Mouse (Mus musculus) CH12F3 (cell line): Measurements from ENCODE around the gene Supt5.

Experiments used
- in situ Hi-C: fragments of 300-500 bp; cut with MboI; formaldehyde crosslinking; loops from 2 replicates; pipeline ENCODE4 v1.14.3; 2020; ENCODE audit warnings: low sequenced_read_pairs

The Supt5 gene

DNA sequence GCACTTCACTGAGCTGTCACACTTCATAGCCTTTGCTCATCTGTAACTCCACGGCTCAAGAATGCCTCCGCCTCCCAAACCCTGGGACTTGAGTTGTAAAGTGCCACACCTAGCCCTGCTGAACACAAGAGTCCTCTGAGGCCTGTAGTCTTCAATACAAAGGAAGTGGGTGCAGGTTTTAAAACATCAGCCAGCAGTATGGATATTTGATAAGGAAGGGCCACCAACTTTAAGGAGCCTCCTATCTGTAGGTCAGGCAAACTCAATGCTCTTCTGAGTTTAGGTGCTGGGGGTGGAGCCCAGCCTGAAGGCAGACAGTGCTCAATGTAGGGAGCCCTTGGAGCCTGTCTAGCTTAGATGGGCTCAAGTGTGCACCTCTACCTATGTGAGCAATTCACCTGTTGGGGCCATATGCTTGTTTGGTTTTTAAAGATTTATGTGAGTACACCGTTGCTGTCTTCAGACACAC is 15.6 kb upstream of the Supt5 start:
- in situ Hi-C loops = no loop called here

DNA sequence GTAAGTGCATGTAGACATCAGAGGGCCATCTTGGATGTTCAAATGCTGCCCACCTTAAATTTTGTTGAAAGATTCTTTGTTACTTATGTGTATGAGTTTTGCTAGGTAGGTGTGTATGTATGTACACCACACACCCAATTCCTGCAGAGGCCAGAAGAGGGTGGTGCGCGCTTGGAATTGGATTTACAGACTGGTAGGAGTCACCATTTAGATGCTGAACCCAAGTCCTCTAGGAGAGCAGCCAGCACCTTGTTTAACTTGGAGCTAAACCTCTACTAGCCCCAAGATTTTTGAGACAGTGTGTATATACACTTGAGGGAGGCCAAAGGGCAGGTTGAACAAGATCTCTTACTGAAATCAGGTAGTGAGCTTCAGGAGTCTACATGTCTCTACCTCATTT is 14.7 kb upstream of the Supt5 start:
- in situ Hi-C loops = no loop called here

- in situ Hi-C loops = no loop called here
Observed at GRCm38 (mm10) chr7:28351676-28352191, 13.2 kb upstream of the Supt5 start.

DNA sequence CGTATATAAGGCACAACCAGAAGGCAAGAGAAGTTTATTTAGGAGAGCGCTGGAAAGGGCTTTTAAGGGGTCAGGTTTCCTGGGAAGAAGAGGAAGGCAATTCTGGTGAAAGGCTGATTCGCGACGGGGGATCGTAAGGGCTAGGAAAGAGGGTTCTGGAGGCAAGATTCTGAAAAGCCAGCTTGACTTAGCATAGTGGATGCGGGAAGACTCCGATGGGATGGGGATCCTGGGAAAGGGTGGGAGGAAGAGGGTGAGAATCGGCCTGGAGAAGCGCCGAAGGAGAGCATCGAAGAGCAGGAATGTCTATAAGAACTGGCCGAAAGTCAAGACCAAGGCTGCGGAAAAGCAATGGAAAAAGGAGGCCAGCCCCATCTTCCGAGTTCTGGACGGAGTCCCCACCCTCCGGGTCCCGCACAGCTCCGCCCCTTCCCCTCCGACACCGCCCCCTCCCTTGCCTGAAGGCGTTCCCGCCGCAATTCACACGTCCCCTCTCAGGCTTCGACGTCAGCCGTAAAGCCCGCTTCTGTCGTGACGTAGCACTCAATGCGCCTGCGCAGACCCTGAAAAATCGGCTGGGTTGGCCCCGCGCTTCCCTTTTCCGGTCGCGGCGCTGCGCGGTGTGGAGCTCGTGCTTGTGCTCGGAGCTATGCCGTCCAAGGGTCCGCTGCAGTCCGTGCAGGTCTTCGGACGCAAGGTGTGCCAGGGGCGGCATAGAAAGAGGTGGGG is 11.8 kb upstream of the Supt5 start, which contains the start of gene Rps16:
Gene Rps16, plus strand, starts transcription at position 498 of the 729 bp plus-strand sequence.
- in situ Hi-C loops = no loop called here

DNA sequence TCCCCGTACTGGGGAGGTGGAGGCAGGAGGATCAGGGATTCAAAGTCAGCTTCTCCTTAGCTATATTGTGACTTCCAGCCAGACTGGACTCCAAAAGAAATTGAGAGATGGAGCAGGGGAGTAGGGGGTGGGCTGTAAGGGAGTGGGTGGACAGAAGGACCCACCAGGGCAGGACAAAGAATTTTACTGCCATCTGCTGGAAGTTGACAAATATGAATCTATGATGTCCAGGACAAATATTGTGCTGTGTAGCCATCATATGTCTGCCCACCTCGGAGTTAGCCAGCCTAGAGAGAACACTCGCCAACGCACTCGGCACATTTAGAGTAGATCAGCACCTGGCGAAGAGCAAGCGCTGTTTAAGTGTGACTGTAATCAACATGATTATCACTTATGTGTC is 10.1 kb upstream of the Supt5 start:
- in situ Hi-C loops = no loop called here

DNA sequence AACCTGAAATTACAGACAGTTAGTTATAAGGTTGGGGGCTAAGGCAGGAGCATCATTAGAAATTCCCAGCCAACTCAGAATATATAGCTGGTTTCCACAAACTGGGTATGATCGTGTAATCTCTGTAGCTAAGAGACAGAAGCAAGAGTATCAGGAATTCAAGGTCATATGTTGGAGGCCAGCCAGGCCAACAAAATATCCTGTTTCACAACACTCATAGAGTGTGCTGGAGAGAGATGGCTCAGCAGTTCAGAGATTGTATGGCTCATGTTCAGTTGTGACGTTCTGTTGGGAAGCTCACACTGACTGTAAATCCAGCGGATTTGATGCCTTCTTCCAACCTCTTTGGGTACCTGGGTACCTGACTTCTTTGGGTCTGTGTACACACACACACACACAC is 9.2 kb upstream of the Supt5 start:
- in situ Hi-C loops = no loop called here

GRCm38 (mm10) chr7:28344637-28345036 is 6.1 kb upstream of the Supt5 start:
- in situ Hi-C loops = no loop called here

- in situ Hi-C loops = no loop called here
Observed at GRCm38 (mm10) chr7:28341381-28341780, 2.8 kb upstream of the Supt5 start.

DNA sequence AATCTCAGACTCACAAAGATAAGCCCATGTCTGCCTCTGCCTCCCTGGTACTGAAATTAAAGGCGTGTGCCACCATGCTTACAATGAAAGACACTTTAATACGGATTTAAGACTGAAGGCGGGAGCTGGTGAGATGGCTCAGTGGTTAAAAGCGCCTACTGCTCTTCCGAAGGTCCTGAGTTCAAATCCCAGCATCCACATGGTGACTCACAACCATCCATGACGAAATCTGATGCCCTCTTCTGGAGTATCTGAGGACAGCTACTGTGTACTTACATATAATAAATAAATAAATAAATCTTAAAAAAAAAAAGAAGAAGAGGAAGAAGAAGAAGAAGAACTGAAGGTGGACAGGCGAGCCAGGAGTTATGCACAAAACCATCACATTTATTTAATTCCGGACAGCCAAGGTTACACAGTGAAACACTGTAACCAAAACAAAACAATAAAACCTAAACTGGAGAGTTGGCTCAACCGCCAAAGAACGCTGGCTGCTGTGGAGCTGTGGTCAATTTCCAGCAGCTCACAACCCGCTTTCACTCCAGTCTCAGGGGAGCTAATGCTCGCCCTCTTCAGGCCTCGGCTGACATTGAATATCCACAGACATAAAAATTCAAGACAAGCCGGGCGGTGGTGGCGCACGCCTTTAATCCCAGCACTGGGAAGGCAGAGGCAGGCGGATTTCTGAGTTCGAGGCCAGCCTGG is 819 bp upstream of the Supt5 start:
- in situ Hi-C loops = no loop called here

DNA sequence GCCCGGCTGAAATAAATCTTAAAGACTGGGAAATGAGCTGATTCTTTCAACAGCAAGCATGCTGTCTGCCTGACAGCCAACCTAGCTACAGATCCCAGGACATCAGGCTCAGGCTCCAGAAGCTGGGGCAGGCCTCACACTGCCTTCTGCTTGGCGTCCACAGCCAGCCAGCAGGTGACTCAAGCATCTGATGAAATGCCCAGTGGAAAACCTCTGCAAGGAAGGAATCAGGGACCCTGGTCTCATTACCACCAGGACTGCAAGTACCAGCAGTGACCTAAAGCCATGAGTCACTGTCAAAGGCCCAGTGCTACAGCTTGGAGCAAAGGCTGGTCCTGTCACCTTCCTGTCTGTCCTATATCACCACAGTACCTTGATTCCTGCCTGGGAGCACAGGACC is 3.1 kb downstream of the Supt5 start:
- in situ Hi-C loops = no loop called here

DNA sequence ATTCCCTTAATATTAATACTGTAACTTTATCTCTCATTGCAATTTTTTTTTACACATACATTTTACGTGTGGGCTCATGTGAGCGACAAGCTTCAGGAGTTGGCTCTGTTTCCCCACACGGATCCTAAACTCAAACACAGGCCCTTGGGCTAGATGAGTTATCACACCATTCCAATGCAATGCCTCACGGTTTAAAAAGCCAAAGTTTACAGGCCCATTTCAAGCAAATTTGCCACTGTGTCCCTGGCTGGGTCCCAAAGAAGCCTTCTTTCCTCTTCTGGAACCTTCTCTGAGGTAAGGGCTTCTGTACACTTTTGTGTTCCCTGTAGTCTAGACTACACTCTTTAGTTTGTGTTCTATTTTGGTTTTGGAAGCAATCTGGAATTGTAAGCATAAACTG is 4.0 kb downstream of the Supt5 start:
- in situ Hi-C loops = no loop called here

GRCm38 (mm10) chr7:28328260-28328659 is 10.3 kb downstream of the Supt5 start:
- in situ Hi-C loops = no loop called here

- in situ Hi-C loops = no loop called here
Observed at GRCm38 (mm10) chr7:28326457-28326856, 12.1 kb downstream of the Supt5 start.

- in situ Hi-C loops = no loop called here
Observed at GRCm38 (mm10) chr7:28325293-28325692, 13.3 kb downstream of the Supt5 start.

DNA sequence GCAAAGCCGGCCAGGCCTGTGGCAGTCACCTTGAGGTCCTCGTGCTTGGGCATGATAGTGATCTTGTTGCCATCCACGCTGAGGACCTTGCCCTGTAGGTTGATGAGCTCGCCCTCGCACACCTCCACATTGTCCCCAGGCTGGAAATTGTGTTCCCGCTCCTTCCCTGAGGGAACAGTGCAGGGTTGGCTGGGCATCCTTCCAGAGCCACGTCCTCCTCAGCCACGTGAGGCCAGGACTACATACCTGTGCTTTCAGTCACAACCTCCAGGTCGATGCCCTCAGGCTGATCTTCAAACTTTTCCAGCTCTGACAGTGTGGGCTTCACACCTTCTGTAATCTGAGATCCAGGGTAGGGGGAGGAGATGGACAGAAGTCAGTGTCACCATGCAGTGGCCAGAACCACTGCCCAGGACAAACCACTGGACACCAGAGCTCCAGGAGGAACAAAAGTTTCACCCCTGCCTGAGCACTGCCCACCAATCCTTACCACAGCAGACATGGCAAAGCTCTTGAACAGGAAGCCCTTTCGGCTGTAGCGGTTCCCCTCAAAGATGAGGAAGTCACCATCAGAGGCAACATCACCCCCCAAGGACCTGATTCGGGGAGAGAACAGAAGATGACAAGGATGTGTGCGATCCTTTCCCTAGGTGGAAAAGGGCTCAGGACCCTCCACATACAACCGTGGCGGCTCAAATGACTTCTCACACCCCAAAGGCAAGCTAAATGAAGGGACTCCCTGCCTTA is 16.4 kb downstream of the Supt5 start:
- in situ Hi-C loops = no loop called here

- in situ Hi-C loops = no loop called here
Observed at GRCm38 (mm10) chr7:28318714-28319113, 19.8 kb downstream of the Supt5 start.

DNA sequence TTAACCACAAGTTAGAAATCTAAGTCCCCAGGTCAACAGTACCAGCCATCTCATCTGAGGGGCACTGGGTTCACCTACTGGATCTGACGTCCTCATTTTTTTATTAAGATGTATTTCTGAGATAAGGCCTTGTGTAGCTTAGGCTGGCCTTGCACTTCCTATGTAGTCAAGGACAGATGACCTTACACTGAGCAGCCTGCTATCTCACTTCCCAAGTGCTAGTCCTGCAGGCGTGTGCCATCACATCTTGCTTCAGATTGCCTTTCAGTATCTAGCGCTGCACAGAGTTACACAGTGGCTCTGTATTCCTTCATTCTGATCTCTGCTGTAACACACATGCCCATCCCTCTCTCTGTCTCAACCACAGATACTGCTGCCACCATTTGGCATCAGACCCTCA is 20.5 kb downstream of the Supt5 start:
- in situ Hi-C loops = no loop called here

- in situ Hi-C loops = no loop called here
Observed at GRCm38 (mm10) chr7:28311926-28312543, 26.5 kb downstream of the Supt5 start, which contains the start of gene Timm50. Gene Timm50, minus strand, starts transcription at chr7:28312072.

DNA sequence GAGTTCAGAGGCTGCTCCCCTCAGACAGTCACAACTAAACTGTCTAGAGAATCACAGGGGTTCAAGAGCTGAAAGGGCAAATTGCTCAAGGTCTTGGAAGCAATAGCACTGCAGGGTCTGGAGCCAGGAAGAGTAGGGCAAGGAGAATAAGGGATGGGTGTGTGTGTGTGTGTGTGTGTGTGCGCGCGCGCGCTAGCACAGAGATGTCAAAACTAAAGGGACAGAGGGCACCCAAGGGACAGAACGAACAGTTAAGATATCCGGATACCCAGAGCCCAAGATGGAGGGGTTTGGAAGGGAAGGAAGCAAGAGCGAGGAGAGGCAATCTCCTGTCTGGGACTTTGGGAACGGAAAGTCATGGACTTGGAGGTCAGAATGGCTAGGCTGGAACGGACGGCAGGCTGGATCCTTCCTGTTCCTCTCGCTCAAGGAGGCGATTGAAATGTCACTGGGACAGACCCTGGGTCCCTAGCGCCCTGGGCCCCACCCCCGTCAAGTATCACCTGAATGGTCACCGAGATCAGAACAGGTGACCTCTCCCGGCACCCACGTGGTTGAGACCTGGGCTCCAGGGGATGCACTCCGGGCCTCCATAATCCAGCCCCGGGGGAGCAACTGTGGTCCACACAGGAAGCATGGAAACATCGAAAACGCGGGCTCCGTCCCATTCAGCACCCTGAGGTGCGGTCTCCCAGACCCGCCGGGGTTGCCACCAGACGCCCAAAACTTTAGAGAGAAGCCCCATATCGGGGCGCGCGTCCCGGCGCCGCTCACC is 27.2 kb downstream of the Supt5 start:
- in situ Hi-C loops = no loop called here

GRCm38 (mm10) chr7:28309737-28310136 is 28.8 kb downstream of the Supt5 start:
- in situ Hi-C loops = no loop called here
